Mouse (Mus musculus): Measurements from ENCODE around the gene Gabpb2.
A peak's percentile ranks its signal among the peaks of the same experiment; 100 is the strongest.

Gabpb2 gene

DNA sequence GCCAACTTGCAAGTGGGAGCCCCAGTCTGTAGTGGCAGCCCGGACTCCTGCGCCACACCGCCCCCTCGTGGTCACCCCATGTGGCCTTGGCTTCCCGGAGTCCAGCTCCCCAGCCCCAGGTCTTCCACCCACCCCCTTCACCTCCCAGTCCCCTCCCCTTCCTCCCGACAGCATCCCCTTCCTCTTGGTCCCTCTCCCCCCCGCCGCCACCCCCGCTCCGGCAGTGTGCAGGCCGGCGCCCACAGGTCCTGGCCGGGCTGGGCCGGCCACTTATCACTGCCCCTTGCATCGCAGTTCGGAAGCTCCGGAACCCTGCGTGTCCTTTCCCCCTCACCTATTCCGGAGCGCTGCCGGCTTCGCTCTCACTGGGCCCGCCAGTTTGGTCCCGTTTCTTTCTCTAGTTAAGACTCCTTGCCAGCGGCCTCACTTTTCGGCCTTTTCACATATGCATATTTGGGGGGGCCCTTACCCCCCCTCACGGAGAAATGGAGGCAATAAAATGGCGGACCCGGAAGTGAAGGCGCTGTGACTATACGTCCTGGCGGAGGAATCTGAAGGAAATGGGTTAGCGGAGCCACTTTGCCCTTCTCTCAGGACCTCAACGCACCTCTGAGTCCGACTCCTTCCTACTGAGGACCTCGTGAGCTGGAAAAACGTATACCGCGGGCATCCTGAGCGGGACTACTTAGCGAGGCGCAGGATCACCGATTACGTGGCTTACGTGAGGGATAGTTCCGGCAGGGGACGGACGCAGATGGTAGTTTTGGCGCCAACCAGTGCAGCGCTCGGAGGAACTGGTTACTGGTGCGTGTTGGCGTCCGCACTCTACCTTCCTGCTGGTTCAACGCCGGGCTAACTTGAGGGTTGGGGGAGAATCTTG lies at the start of gene Gabpb2:
TSS of gene Gabpb2 (minus strand) at position 662 of the 880 bp plus-strand sequence.
- peak; percentile 94 to 95 for DNase-seq (ENCODE audit: low spot score in 2 of 2)

DNA sequence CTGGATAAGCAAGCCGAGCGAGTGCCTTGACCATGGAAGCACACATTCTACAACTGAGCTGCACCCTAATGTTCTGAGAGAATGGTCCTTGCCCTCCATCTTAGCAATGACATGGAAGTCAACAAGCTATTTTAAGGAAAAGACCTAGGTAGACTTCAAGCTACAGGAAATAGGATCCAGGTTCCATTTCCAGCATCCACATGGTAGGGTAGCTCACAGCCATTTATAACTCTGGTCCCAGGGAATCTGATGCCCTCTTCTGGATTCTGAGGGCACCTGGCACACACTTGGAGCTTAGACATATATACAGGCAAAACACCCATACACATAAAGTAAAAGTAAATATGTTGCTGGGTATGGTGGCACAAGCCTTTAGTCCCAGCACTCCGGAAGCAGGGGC lies 48.3 kb upstream of the Gabpb2 start:
- DNase-seq (ENCODE audit: low spot score in 2 of 2): no peak

DNA sequence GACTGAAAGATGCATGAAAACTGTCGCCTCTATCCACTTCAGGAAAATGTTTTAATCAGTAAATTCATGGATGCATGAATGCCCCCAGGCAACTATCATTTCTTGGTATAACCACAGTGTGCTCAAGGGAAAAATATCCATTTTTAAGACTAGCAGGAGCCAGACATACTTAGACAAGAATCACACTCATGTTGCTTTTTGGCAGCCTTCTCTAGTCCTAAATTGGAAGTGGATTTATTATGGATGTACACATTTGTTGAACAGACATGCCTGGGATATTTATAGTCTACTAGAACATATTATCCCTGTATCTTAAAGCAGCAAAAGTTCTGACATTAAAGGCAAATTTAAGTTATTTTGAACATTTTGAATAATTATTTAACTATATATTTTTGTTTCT lies 47.0 kb upstream of the Gabpb2 start:
- no peak for DNase-seq (ENCODE audit: low spot score in 2 of 2)

DNA sequence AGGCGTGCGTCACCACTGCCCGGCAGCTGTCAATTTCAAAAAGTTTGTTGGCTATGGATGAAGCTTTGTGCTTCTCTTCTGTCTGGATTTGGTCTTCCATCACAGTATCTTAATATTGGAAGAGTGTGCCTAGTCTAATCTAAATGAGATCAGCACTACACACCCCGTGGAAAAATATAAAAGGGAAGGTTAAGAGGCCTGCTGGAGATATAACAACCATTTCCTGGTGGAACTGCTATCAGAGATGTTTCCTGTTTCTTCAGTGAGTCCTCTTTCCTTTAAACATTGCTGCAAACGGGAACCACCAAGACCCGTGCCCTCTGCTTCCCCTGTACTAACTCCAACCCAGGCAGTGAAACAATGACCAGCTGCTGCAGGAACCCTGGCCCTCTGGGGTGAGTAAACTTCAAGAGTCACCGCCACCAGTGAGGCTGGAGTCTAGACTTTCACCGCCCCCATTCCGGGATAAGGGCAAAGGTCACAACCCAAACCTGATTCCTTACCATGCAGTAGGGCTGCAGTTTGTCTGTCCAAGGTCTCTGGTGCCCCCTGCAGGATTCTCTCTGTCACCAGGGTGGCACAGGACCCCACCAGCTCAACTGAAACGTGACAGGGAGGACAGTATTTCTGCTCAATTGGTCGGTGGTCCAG lies 45.5 kb upstream of the Gabpb2 start:
- DNase-seq (ENCODE audit: low spot score in 2 of 2): peak in 1 of 2 experiments; percentile 40

DNA sequence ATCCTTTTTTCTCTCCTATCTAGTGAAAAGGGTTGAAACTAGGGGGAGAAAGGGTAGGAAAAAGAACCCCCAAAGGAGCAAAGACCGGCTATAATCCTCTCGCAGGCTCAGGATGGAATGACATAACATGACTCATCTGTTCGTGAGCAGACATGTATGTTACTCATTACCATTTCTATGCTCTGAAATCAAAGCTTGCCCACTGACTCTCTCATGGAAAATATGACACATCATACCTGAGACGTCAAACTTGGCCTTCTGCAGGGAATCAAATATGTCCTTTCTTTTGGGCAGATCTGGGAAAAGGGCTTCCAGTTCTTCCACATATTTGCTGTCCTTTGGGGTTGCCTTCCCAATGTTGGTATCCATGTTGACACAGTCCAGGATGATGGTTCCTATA lies 44.3 kb upstream of the Gabpb2 start:
- DNase-seq (ENCODE audit: low spot score in 2 of 2): no peak

DNA sequence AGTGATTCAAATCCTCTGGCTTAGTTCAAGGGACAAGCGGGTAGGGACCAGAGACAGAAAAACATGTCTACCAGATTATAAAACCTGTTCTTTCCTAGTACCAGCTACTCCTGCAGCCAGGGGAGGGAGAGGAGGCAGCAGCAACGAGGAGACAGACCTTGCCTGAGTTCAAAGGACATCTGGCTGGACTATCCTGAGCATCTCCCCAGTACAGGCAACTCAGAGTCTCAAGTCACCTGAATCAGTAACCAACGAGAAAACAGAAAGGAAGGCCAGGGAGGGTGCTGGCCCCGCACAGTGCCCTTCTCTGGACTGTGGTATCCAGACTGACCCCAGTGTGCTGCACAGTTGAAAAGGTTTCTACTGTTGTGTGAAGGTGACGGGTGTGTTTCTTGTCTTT lies 39.2 kb upstream of the Gabpb2 start:
- no peak for DNase-seq (ENCODE audit: low spot score in 2 of 2)

DNA sequence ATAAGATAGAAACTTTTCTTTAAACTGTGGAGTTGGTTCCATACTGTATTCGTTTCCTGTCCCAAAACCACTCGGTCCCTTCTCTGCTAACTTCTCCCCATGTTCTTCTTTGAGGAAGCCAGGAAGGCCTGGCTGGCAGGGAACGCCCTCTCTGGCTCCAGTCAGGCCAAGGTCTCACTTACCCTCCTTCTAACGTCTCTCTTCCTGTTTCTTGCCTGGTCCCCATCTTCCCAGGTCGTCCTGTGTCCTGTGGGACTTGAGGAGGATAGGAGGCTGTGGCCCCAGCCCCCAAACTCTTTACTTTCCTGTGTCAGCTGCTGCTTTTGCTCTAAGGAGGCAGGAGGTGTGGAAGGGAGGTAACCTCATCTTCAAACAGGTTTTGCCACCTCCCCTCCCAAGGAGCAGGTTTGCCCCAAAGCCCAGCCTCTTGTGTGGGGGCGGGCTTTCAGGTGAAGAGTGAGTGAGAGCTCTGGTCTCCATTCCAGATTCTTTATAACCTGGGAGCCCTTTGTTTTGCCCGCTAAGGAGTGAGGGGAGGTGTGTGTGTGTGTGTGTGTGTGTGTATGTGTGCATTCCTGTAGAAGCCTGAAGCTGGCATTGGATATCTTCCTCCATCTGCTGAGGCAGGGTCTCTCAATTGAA lies 33.2 kb upstream of the Gabpb2 start, which contains the start of gene Bnipl:
TSS of gene Bnipl (minus strand) at position 411 of the 642 bp plus-strand sequence.
- DNase-seq (ENCODE audit: low spot score in 2 of 2): no peak

DNA sequence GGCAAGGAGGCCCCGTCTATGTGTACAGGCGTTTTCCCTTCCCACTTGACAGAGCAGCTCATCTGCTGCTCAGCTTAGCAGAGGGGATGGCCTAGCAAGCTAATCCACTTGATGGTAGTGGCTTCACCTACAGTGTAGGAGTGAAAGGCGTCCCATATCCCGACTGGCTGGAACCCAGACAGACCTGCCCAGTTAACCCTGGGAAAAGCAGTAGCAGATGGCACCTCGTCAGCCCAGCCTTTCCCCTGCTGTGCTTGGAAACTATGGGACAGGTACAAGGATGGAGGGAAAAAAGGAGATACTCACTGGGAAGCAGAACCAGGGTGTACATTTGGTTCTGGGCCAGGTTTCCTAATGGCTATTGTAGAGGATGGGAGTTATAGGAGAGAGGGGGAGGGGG lies 32.6 kb upstream of the Gabpb2 start:
- DNase-seq (ENCODE audit: low spot score in 2 of 2): no peak

DNA sequence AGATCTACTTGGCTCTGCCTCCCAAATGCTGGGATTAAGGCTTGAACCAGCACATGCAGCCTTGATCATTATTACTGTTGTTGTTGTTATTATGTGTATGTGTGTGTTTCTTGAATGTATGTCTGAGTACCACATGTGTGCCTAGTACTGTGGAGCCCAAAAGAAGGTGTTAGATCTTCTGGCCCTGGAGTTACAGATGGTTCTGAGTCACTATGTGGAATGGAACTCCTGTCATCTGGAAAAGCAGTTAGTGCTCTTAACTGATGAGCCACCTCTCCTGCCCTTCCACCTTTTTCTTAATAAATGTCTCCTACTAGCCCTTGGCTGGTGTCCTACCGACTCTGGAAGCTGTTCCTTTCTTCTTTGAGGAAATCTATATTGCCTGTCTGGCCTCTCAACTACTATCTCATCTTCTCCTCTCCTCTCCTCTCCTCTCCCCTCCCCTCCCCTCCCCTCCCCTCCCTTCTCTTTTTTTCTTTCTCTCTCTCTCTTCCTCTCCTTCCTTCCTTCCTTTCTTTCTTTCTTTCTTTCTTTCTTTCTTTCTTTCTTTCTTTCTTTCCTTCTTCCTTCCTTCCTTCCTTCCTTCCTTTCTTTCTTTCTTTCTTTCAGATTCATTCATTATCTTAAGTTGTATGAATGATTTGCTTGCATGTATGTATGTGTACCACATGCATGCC lies 30.1 kb upstream of the Gabpb2 start:
- no peak for DNase-seq (ENCODE audit: low spot score in 2 of 2)

DNA sequence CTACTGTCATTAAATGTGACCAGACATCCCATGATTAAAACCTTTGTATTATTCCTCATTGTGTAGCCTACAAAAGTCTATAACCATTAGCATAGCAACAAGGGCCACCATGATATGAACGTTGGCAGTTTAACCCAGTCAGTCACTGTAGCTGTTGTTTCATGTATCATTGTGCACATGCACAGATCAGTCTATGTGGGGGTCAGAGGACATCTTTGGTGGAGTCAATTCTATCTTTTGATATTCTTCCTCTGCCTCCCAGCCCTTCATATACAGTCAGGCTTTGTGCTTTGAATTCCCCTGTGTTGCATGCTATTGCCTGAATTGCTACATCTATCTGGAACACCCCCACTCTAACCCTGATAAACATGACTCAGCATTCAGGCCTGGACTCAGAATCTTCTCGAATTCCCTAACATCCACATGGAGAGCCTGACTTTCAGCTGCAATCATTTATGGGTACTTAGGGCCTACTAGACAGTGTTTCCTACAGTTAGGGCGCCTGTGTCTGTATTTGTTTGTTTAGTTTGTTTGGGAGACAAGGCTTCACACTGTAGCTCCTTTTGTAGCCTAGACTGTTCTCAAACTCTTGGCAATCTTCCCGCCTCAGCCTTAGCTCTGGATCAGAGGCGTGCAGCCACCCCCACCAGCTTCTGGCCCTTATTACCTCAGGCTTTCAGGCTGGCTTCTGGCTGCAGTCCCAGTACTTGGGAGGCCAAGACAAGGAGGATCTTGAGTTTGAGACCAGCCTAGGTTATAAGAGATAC lies 28.9 kb upstream of the Gabpb2 start:
- DNase-seq (ENCODE audit: low spot score in 2 of 2): peak in 1 of 2 experiments; percentile 16

DNA sequence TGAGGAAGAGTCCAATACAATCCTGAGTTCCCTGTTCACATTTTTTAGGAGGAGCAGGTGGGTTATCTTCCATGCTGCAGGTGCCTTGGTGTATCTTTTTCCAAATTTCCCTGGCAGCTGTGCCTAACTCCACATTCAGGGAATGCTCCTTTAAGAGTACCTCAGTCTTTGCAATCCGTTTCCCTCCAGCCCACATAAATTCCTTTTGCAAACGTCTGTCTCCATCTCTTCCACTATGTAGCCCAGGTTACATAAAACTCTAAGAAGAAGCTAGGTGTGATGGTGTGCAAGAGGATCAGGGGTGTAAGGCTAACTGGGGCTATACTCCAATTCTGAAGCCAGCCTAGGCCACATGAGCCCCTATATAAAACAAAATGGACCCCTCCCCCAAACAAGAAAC lies 25.4 kb upstream of the Gabpb2 start:
- no peak for DNase-seq (ENCODE audit: low spot score in 2 of 2)

DNA sequence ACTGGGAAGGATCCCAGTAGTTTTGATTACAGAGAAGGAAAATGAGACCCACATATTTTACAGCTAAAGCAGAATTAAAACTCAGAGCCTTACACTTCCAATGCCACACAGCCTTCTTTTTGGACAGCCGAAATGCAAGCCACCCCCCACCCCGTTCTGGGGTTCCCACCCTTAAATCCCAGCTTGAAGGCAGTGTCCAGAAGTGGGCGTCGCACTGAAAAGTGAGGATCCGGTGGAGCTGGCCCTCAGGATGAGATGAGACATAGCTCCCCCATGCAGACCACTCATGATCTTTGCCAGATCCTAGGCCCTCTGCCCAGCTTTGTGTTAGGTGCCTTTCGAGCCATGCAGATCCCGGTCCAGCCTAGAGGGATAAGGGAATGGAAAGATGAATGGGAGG lies 23.8 kb upstream of the Gabpb2 start, which contains the start of gene Gm128:
TSS of gene Gm128 (minus strand) at position 101 of the 400 bp plus-strand sequence.
- no peak for DNase-seq (ENCODE audit: low spot score in 2 of 2)

DNA sequence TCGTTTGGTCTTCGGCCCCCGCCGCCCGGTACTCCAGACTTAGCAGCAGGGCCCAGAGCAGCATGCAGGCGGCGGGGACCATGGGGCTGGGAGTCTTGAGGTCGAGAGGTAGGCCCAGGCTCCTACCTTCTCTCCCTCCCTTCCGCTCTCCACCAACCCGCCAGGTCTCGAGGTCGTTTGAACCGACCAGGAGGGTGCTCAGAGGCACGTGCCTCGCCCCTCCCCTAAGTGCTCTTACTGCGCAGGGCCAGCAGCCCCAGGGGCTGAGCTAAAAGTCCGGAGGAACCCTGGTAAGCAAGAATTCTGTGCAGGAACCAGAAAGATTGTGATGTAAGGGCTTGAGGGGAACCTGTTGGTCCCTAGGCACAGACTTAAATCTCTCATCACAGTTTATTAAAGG lies 23.2 kb upstream of the Gabpb2 start:
- DNase-seq (ENCODE audit: low spot score in 2 of 2): no peak

DNA sequence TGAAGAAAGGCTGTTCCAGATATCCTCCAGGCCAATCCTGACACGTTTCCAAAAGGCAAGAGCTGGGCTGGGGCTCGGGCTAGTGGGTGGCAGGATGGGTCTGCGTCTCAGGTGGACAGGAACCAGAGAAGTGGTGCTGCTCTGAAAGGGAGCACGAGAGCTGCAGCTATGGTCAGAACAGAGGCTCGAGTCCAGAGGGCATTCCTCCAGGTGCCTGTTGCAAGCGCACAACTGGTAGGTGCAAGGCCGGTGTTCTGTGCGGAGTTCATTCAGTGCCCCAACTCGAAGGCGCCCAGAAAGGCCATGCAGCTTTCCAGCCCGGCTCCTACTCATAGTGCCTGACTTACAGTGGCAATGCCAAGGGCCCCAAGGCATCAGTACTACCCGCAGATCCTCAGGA lies 22.3 kb upstream of the Gabpb2 start:
- DNase-seq (ENCODE audit: low spot score in 2 of 2): no peak

DNA sequence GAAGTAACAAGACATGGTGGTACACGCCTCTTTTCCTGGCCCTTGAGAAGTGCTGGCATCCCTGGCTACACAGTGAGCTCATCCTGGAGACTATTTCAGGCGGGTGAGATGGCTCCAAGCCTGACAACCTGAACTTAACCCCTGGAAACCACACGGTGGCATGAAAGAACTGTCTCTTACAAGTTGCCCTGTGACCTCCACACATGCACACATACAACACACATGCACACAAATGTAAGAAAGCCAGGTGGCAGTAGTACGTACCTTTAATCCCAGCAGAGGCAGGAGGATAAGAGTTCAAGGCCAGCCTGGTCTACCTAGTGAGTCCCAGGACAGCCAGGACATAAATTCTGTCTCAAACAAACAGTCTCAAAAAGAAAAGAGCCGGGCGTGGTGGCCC lies 21.3 kb upstream of the Gabpb2 start:
- DNase-seq (ENCODE audit: low spot score in 2 of 2): no peak

DNA sequence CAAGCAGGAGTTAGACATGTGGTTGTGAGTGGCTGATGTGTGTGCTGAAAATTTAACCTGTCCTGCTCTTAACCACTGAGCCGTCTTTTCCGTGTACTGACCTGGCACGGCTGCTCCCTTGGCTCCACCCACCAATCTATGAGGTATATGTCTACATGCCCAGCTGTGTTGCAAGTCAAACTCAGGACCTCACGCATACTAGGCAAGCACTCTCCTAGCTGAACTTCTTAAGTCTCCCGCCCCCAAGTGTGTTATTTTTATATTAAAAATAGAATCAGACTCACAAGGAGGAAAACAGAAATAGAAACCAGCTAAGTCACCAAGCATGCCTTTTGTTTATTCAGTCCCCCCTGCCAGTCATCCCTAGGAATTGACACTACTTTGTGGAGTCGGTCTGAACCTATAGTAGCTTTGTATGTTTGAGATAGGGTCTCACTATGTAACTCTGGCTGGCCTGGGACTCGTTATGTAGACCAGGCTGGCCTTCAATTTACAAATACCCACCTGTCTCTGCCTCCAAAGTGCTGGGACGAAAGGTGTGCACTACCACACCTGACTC lies 19.9 kb upstream of the Gabpb2 start:
- DNase-seq (ENCODE audit: low spot score in 2 of 2): no peak

DNA sequence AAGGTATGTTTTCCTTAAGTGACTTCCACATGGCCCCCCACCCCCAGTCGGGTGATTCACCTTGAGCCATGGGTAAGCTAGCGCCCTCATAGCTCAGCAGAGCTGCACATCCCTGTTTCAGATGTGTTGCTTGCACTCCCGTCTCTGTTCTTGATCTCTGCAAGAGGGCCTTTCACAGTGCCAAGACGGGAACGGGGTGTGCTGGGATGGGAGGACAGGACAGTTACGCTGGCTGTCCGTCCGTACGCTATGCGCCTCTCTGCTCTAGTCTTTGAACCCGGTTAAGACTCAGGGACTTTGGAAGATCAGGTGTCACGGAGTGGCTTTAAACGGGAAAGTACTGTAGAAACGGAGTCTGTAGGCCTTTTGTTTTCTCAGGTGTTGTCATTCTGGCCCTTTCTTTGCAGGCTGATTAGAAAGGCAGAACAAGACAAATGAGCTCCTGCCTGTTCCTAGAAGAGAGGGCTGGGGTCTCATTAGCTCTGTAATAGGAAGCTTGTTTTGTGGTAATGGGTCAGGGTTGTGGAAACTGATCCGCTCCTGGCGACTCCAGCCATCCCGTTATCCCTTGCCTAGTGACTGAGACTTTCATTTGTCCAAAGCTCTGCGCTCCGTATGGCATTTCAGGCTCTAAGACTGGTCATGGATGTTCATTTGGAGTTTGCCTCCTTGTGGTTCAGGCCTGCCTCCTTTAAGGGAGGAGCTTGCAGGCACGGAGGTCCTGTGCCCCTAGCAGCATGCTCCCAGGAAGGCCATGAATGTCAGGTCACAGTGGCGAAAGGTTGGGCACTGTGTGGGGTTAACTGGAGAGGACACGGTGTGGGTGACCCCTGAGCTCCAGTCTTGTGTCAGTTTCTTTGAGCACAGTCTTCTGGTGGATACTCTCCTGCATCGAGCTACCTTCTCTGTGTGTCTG lies 17.9 kb upstream of the Gabpb2 start:
- DNase-seq (ENCODE audit: low spot score in 2 of 2): no peak

DNA sequence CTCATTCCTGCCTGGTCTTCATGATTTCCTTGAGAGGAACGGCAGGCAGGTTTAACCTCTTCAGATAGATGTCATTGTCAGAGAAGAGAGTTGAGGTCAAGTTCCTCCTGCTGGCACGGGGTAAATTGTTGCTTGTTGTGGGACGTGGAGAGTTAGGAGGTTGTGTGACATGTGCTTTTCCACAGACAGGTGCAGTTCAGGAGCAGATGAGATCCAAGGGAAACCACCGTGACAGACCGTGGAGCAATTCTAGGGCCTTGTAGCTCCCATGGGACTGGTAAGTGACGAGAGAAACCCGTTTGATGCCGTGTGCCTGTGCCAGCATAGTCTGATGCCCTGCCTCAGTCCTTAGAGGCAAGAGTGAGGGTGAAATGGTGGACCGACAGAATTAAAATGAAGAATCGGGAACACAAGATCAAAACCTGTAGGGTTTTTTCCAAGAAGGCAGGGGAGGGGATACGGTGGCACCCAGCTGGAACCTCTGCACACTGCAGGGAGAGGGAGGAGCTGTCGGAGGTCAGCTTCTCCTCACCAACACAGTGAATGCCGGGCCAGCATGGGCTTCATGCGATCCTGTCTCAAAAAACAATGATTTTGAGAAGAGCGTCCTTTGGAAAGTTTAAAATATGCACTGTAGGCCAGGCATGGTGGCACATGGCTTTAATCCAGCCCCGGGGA lies 15.7 kb upstream of the Gabpb2 start:
- DNase-seq (ENCODE audit: low spot score in 2 of 2): no peak

DNA sequence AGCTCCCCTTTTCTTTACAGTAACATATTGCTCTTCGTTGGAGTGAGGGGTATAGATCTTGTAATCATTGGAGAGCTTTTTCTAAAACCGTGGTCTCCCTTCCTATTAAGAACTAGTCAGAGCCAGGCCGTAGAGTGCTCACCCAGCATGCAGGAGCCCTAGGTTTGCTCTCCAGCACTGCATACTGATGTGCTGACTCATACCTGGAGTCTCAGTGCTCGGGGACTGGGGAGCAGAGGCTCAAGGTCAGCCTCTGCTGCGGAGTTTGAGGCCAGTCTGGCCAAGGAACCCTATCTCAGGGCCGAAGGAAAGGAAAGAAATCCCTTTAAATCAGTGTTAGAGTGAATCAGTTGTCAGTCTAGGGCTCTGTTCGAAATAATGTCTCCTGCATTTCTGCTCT lies 15.1 kb upstream of the Gabpb2 start:
- DNase-seq (ENCODE audit: low spot score in 2 of 2): no peak

Data from cerebellum, postnatal 4 days (tissue).